Mouse (Mus musculus): ENCODE results near the gene Frem1.

GRCm38 (mm10) chr4:82891566-82891965 is 160.6 kb downstream of the Frem1 start:
- TF ChIP-seq CTCF (IDR thresholded peaks at IDR 0.05; ENCODE audit: extremely low read depth, insufficient read length, insufficient replicate concordance, low read depth, low read length) (no peak), POLR2A (IDR thresholded peaks at IDR 0.05; ENCODE audit: low read depth, low read length) (no peak)
